Mouse (Mus musculus) frontal cortex, postnatal 14 days (tissue): ENCODE results near the gene Tbc1d24.

Source experiments
- DNase-seq, 2 experiments: peaks; one replicate each; pipeline ENCODE4 v3.0.0; 2022; ENCODE audit warnings: low spot score in 2 of 2

Tbc1d24 gene

GRCm38 (mm10) chr17:24173423-24173822 is 31.9 kb downstream of the Tbc1d24 start:
- peak in 1 of 2 experiments; percentile 67 for DNase-seq

GRCm38 (mm10) chr17:24171738-24172137 is 33.6 kb downstream of the Tbc1d24 start:
- no peak for DNase-seq

GRCm38 (mm10) chr17:24170729-24171128 is 34.6 kb downstream of the Tbc1d24 start:
- no peak for DNase-seq

- no peak for DNase-seq
These were observed 35.2 kb downstream of the Tbc1d24 start for GRCm38 (mm10) chr17:24170125-24170524.

- DNase-seq, result peak; percentile 93 to 94
These were observed 35.9 kb downstream of the Tbc1d24 start, which contains the start of gene Atp6v0c for GRCm38 (mm10) chr17:24169317-24170065. TSS of gene Atp6v0c (minus strand) at chr17:24169702.

- peak; percentile 67 to 74 for DNase-seq
These were observed 36.6 kb downstream of the Tbc1d24 start for GRCm38 (mm10) chr17:24168590-24169277.

GRCm38 (mm10) chr17:24167891-24168505 is 37.4 kb downstream of the Tbc1d24 start:
- no peak for DNase-seq

GRCm38 (mm10) chr17:24167120-24167519 is 38.2 kb downstream of the Tbc1d24 start:
- no peak for DNase-seq

GRCm38 (mm10) chr17:24164566-24165259 is 40.6 kb downstream of the Tbc1d24 start:
- DNase-seq, result no peak

- peak; percentile 95 to 97 for DNase-seq
These were observed 42.0 kb downstream of the Tbc1d24 start, which contains the start of gene Amdhd2 for GRCm38 (mm10) chr17:24163176-24163962. TSS of gene Amdhd2 (minus strand) at chr17:24163766.

GRCm38 (mm10) chr17:24162584-24163175 is 42.7 kb downstream of the Tbc1d24 start:
- DNase-seq, result no peak

- DNase-seq, result no peak
These were observed 43.9 kb downstream of the Tbc1d24 start for GRCm38 (mm10) chr17:24161466-24161865.

GRCm38 (mm10) chr17:24157526-24157925 is 47.8 kb downstream of the Tbc1d24 start:
- DNase-seq, result no peak

GRCm38 (mm10) chr17:24157121-24157520 is 48.2 kb downstream of the Tbc1d24 start:
- DNase-seq, result no peak

- DNase-seq, result no peak
These were observed 49.0 kb downstream of the Tbc1d24 start for GRCm38 (mm10) chr17:24156394-24156793.

- no peak for DNase-seq
These were observed 49.6 kb downstream of the Tbc1d24 start for GRCm38 (mm10) chr17:24155742-24156141.

GRCm38 (mm10) chr17:24154463-24154862 is 50.9 kb downstream of the Tbc1d24 start:
- DNase-seq, result no peak

- DNase-seq, result peak; percentile 57 to 70
These were observed 53.3 kb downstream of the Tbc1d24 start for GRCm38 (mm10) chr17:24151890-24152563.

GRCm38 (mm10) chr17:24151382-24151781 is 54.0 kb downstream of the Tbc1d24 start:
- no peak for DNase-seq

GRCm38 (mm10) chr17:24150824-24151223 is 54.5 kb downstream of the Tbc1d24 start, which contains the start of gene Pdpk1:
TSS of gene Pdpk1 (minus strand) at chr17:24150924.
- no peak for DNase-seq
